Mouse (Mus musculus): Measurements from ENCODE around the gene Tnr. TPM values are rescaled to one million over a fixed set of nuclear protein-coding genes. Genes with fewer than 3 reads are reported as not detected.

Tnr gene
- polyA plus RNA-seq, 1 experiment, result not detected

DNA sequence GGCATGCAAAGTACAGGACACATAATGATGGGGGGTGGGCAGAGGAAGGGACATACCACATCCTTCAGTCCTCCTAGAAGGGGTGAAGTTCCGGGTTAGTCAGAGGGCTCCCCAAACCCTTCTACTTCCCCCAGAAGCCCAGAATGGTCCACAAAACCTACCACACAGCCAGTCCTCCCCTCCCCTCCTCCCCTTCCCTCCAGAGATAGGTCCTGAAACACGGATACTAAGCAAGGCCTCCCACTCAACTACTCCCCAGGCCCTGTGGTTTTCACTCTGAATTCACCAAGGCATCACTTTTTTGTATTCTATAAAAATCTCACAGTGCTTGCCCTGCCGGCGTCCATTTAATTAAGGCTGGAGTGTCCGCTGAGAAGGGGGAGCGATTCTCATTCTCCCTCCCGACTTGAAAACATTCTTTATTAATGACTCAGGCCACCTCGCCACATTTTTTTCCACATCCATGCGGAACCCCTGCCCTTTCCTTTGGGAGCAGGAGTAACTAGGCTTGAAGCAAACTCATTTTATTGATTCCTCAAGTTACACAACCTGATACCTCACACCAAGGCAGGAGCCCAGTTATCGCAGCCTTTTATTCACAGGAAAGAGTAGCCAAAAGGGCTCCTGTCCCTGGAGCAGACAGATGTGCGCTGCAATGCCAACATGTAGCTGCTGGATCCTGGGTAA is 134.4 kb downstream of the Tnr start:
- TF ChIP-seq POLR2A (IDR thresholded peaks at IDR 0.05; ENCODE audit: borderline replicate concordance, control insufficient read depth, low read depth, low read length), result no peak
- no peak for TF ChIP-seq CTCF (IDR thresholded peaks at IDR 0.05; ENCODE audit: control insufficient read depth, insufficient read depth, low read length)
- Histone ChIP-seq H3K4me3 (replicated peaks; ENCODE audit: control insufficient read depth, low read depth, low read length) (no peak overlapping the region), H3K27ac (ENCODE audit: control insufficient read depth, insufficient read depth, low read depth, low read length, poor library complexity) (no peak overlapping the region), H3K4me1 (ENCODE audit: control insufficient read depth, insufficient read depth, low read length) (no peaks in the 10 kb centered on the region)
- WGBS, result 68% methylated on average over 11 of the region's 11 CpGs

GRCm38 (mm10) chr1:159660620-159661501 is 137.3 kb downstream of the Tnr start:
- no peak overlapping the region for H3K4me3 ChIP-seq (replicated peaks; ENCODE audit: control insufficient read depth, low read depth, low read length)
- no peaks in the 10 kb centered on the region for H3K4me1 ChIP-seq (ENCODE audit: control insufficient read depth, insufficient read depth, low read length)
- H3K27ac ChIP-seq (ENCODE audit: control insufficient read depth, insufficient read depth, low read depth, low read length, poor library complexity), result no peak overlapping the region; the same call in 1 of the 2 replicates
- no peak for TF ChIP-seq POLR2A (IDR thresholded peaks at IDR 0.05; ENCODE audit: borderline replicate concordance, control insufficient read depth, low read depth, low read length)
- WGBS, result 59% methylated on average over 6 of the region's 6 CpGs

DNA sequence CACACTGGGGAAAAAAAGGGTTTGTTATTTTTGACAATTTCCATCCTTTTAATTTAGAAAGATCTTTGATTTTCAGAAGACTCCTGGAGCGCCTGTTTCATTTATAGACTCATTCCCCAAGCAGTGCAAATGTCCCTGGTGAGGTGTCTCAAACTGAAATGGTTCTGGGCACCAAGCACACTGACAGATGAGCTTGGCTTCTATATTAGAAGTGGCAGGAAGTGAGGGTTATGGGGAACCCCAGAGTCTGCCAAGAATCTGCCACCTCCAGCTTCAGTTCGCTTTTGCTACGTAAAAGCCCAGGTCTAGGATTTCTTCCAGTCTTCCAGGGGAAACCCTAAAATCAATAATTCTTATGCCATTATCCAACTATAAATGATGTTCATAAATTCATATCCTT is 140.9 kb downstream of the Tnr start:
- TF ChIP-seq POLR2A (IDR thresholded peaks at IDR 0.05; ENCODE audit: borderline replicate concordance, control insufficient read depth, low read depth, low read length) (no peak), CTCF (IDR thresholded peaks at IDR 0.05; ENCODE audit: control insufficient read depth, insufficient read depth, low read length) (no peak)
- Histone ChIP-seq H3K4me1 (ENCODE audit: control insufficient read depth, insufficient read depth, low read length) (no peaks in the 10 kb centered on the region), H3K27ac (ENCODE audit: control insufficient read depth, insufficient read depth, low read depth, low read length, poor library complexity) (no peak overlapping the region), H3K4me3 (replicated peaks; ENCODE audit: control insufficient read depth, low read depth, low read length) (no peak overlapping the region)
- 55% methylated on average over 3 of the region's 3 CpGs for WGBS

GRCm38 (mm10) chr1:159664945-159665344 is 141.4 kb downstream of the Tnr start:
- 83% methylated on average over 4 of the region's 4 CpGs for WGBS
- no peak overlapping the region for H3K27ac ChIP-seq (ENCODE audit: control insufficient read depth, insufficient read depth, low read depth, low read length, poor library complexity)
- no peak for TF ChIP-seq POLR2A (IDR thresholded peaks at IDR 0.05; ENCODE audit: borderline replicate concordance, control insufficient read depth, low read depth, low read length)
- no peak for TF ChIP-seq CTCF (IDR thresholded peaks at IDR 0.05; ENCODE audit: control insufficient read depth, insufficient read depth, low read length)
- H3K4me1 ChIP-seq (ENCODE audit: control insufficient read depth, insufficient read depth, low read length), result no peaks in the 10 kb centered on the region
- no peak overlapping the region for H3K4me3 ChIP-seq (replicated peaks; ENCODE audit: control insufficient read depth, low read depth, low read length)

GRCm38 (mm10) chr1:159670629-159671150 is 147.1 kb downstream of the Tnr start:
- H3K4me1 ChIP-seq (ENCODE audit: control insufficient read depth, insufficient read depth, low read length), result no peaks in the 10 kb centered on the region
- no peak for TF ChIP-seq POLR2A (IDR thresholded peaks at IDR 0.05; ENCODE audit: borderline replicate concordance, control insufficient read depth, low read depth, low read length)
- no peak for TF ChIP-seq CTCF (IDR thresholded peaks at IDR 0.05; ENCODE audit: control insufficient read depth, insufficient read depth, low read length)
- H3K27ac ChIP-seq (ENCODE audit: control insufficient read depth, insufficient read depth, low read depth, low read length, poor library complexity), result no peak overlapping the region
- 70% methylated on average over 16 of the region's 16 CpGs for WGBS
- H3K4me3 ChIP-seq (replicated peaks; ENCODE audit: control insufficient read depth, low read depth, low read length), result no peak overlapping the region

- no peak overlapping the region for H3K27ac ChIP-seq (ENCODE audit: control insufficient read depth, insufficient read depth, low read depth, low read length, poor library complexity)
- 79% methylated on average over 8 of the region's 8 CpGs for WGBS
- TF ChIP-seq CTCF (IDR thresholded peaks at IDR 0.05; ENCODE audit: control insufficient read depth, insufficient read depth, low read length), result no peak
- no peak for TF ChIP-seq POLR2A (IDR thresholded peaks at IDR 0.05; ENCODE audit: borderline replicate concordance, control insufficient read depth, low read depth, low read length)
- no peaks in the 10 kb centered on the region for H3K4me1 ChIP-seq (ENCODE audit: control insufficient read depth, insufficient read depth, low read length)
- H3K4me3 ChIP-seq (replicated peaks; ENCODE audit: control insufficient read depth, low read depth, low read length), result no peak overlapping the region
Observed at GRCm38 (mm10) chr1:159671181-159671580, 147.6 kb downstream of the Tnr start.

GRCm38 (mm10) chr1:159674240-159674639 is 150.7 kb downstream of the Tnr start:
- H3K4me3 ChIP-seq (replicated peaks; ENCODE audit: control insufficient read depth, low read depth, low read length), result no peak overlapping the region
- H3K4me1 ChIP-seq (ENCODE audit: control insufficient read depth, insufficient read depth, low read length), result no peaks in the 10 kb centered on the region
- no peak overlapping the region for H3K27ac ChIP-seq (ENCODE audit: control insufficient read depth, insufficient read depth, low read depth, low read length, poor library complexity)
- WGBS, result 76% methylated on average over 1 of the region's 1 CpGs
- TF ChIP-seq POLR2A (IDR thresholded peaks at IDR 0.05; ENCODE audit: borderline replicate concordance, control insufficient read depth, low read depth, low read length) (no peak), CTCF (IDR thresholded peaks at IDR 0.05; ENCODE audit: control insufficient read depth, insufficient read depth, low read length) (no peak)

DNA sequence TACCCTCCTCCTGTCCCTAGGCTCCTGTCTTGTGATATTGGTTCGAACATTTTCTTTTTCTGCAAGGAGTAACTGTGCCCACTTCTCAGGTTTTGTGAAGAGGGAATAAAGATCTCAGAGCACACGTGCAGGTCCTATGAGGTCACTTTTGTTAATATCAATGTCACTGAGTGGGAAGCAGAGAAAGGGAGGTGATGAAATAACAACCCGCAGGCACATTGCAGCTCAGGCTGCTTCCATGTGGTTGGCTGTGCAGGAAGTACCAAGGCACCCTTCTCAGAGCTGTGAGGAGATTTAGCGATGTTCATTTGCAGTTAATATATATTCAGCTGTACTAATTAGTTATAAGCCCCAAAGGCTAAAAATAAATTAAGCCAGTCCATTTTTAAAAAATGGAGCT is 151.9 kb downstream of the Tnr start:
- 32% methylated on average over 4 of the region's 4 CpGs for WGBS
- no peak for TF ChIP-seq CTCF (IDR thresholded peaks at IDR 0.05; ENCODE audit: control insufficient read depth, insufficient read depth, low read length)
- no peak for TF ChIP-seq POLR2A (IDR thresholded peaks at IDR 0.05; ENCODE audit: borderline replicate concordance, control insufficient read depth, low read depth, low read length)
- Histone ChIP-seq H3K4me1 (ENCODE audit: control insufficient read depth, insufficient read depth, low read length) (no peaks in the 10 kb centered on the region), H3K4me3 (replicated peaks; ENCODE audit: control insufficient read depth, low read depth, low read length) (no peak overlapping the region), H3K27ac (ENCODE audit: control insufficient read depth, insufficient read depth, low read depth, low read length, poor library complexity) (no peak overlapping the region)
